ENCODE assay signal across 7 mouse cellular contexts in the genomic region with DNA sequence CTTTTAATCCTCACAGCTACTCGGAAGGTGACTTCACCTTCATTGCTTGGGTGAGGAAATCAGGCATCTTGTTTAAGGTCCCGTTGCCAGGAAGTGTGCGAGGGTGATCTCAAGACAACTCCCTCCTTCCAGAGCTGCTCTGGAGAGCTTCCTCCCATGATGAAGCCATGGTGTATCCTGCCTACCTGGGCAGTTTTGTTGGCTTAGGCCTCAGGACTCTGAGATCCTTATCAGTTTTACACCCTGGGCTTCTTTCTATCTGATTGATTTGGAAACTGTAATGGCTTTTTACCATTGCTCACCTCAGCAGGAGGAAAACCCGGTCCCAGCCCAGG. TPM values are rescaled to one million over a fixed set of nuclear protein-coding genes. Genes with fewer than 3 reads are reported as not detected.
DNase-seq lines count a peak whose midpoint lies in the region; ATAC-seq and TF ChIP-seq lines count a peak whose summit lies in the region.

No protein-coding gene starts in this region.

- no peaks in the 10 kb centered on the region for H3K27me3 ChIP-seq in spleen, adult 2 months (ENCODE audit: control insufficient read depth, insufficient read depth, low read length)
- no peaks in the 10 kb centered on the region for H3K27me3 ChIP-seq in forebrain, embryonic 13.5 days
- H3K27me3 ChIP-seq in limb, embryonic 14.5 days (ENCODE audit: control insufficient read depth, insufficient read depth, low read length): no peaks in the 10 kb centered on the region
- no peaks in the 10 kb centered on the region for H3K27me3 ChIP-seq in stomach, embryonic 15.5 days (replicated peaks)

- WGBS in spleen, adult 2 months: 29% methylated on average over 4 of the region's 4 CpGs
- WGBS in forebrain, embryonic 13.5 days: 13% methylated on average over 4 of the region's 4 CpGs
- WGBS in limb, embryonic 14.5 days: 12% methylated on average over 4 of the region's 4 CpGs
- WGBS in stomach, embryonic 15.5 days: 14% methylated on average over 4 of the region's 4 CpGs

- H3K9me3 ChIP-seq in forebrain, embryonic 13.5 days (replicated peaks): no peaks in the 10 kb centered on the region
- H3K9me3 ChIP-seq in limb, embryonic 14.5 days (ENCODE audit: control insufficient read depth, low read length): no peaks in the 10 kb centered on the region
- no peaks in the 10 kb centered on the region for H3K9me3 ChIP-seq in stomach, embryonic 15.5 days

- H3K4me1 ChIP-seq in spleen, adult 2 months (ENCODE audit: control insufficient read depth, insufficient read depth, insufficient read length): no peaks in the 10 kb centered on the region
- H3K4me1 ChIP-seq in forebrain, embryonic 13.5 days: peaks cover 15% of the 10 kb centered on the region
- H3K4me1 ChIP-seq in limb, embryonic 14.5 days (ENCODE audit: control insufficient read depth, insufficient read depth, low read length): no peaks in the 10 kb centered on the region
- H3K4me1 ChIP-seq in stomach, embryonic 15.5 days: no peaks in the 10 kb centered on the region

- H3K4me2 ChIP-seq in forebrain, embryonic 13.5 days: peak overlapping the region; percentile 48
- peak overlapping the region; percentile 45 for H3K4me2 ChIP-seq in limb, embryonic 14.5 days (replicated peaks; ENCODE audit: low read depth, low read length, severe bottlenecking)
- peak overlapping the region; percentile 47 for H3K4me2 ChIP-seq in stomach, embryonic 15.5 days

- no peaks in the 10 kb centered on the region for H3K36me3 ChIP-seq in spleen, adult 2 months (ENCODE audit: control insufficient read depth, insufficient read depth, low read length)
- no peaks in the 10 kb centered on the region for H3K36me3 ChIP-seq in forebrain, embryonic 13.5 days (ENCODE audit: poor library complexity, severe bottlenecking)
- no peaks in the 10 kb centered on the region for H3K36me3 ChIP-seq in limb, embryonic 14.5 days (ENCODE audit: control insufficient read depth, insufficient read depth, low read length)
- no peaks in the 10 kb centered on the region for H3K36me3 ChIP-seq in stomach, embryonic 15.5 days

- peak; percentile 40 for ATAC-seq in forebrain, embryonic 13.5 days
- ATAC-seq in limb, embryonic 14.5 days (ENCODE audit: low FRiP score, low read depth): 0 out of 2 replicates have a peak, but pooled peaks have one; percentile 15
- no peak for ATAC-seq in stomach, embryonic 15.5 days (ENCODE audit: insufficient read depth, low FRiP score, low read depth)

- TF ChIP-seq CTCF in spleen, adult 2 months (IDR thresholded peaks at IDR 0.05; ENCODE audit: extremely low read depth, insufficient read depth, insufficient read length, insufficient replicate concordance): no peak

- no peak overlapping the region for H3K9ac ChIP-seq in forebrain, embryonic 13.5 days
- H3K9ac ChIP-seq in limb, embryonic 14.5 days (ENCODE audit: low read depth, low read length, severe bottlenecking): no peak overlapping the region
- no peak overlapping the region for H3K9ac ChIP-seq in stomach, embryonic 15.5 days

- H3K4me3 ChIP-seq in spleen, adult 2 months (ENCODE audit: extremely low read depth, insufficient read depth, insufficient read length): peak overlapping the region; percentile 11; the same call in 1 of the 2 replicates
- peak overlapping the region; percentile 2; the same call in 1 of the 2 replicates for H3K4me3 ChIP-seq in forebrain, embryonic 13.5 days
- peak overlapping the region; percentile 21 for H3K4me3 ChIP-seq in limb, embryonic 14.5 days (replicated peaks; ENCODE audit: low read length)
- H3K4me3 ChIP-seq in stomach, embryonic 15.5 days (replicated peaks): peak overlapping the region; percentile 20; the same call in 1 of the 2 replicates

- 0 out of 2 replicates have a peak overlapping the region, but pooled peaks have one; percentile 1 for H3K27ac ChIP-seq in spleen, adult 2 months (ENCODE audit: insufficient read depth, low read length)
- H3K27ac ChIP-seq in forebrain, embryonic 13.5 days: no peak overlapping the region
- H3K27ac ChIP-seq in limb, embryonic 14.5 days (replicated peaks; ENCODE audit: low read depth, low read length): no peak overlapping the region
- no peak overlapping the region for H3K27ac ChIP-seq in stomach, embryonic 15.5 days

- DNase-seq in spleen, adult 2 months (ENCODE audit: low read depth in 1 of 2, low spot score in 2 of 2): no peak
- no peak for DNase-seq in spleen, postnatal 4 days (ENCODE audit: low spot score in 2 of 2)
- DNase-seq in limb, embryonic 14.5 days (ENCODE audit: low spot score): no peak
- DNase-seq in cerebellum, postnatal 10 days: no peak
- DNase-seq in frontal cortex, adult 2 months (ENCODE audit: extremely low spot score in 1 of 2, low spot score in 1 of 2): no peak

- no peak for TF ChIP-seq POLR2A in spleen, adult 2 months (IDR thresholded peaks at IDR 0.05; ENCODE audit: low read depth, low read length)
- no peak for TF ChIP-seq POLR2A in limb, embryonic 14.5 days (IDR thresholded peaks at IDR 0.05; ENCODE audit: borderline replicate concordance, extremely low read depth, insufficient read depth, insufficient read length)

RNA-seq across cellular contexts. Expression of gene Gm47985, which starts 4.4 kb away (rescaled TPM):
- 0.07 and 0.20 TPM in 2 replicates for polyA plus RNA-seq in spleen, adult 2 months (2012; rRNA removed)
- polyA plus RNA-seq in forebrain, embryonic 13.5 days (2015; fragmentation: Nextera tagmentation; extraction: Ambion mirVana): 0.14 and 0.25 TPM in 2 replicates
- 0.08 and 0.15 TPM in 2 replicates for polyA plus RNA-seq in limb, embryonic 14.5 days (2012; rRNA removed)
- polyA plus RNA-seq in limb, embryonic 14.5 days (2014; fragmentation: Nextera tagmentation; extraction: Ambion mirVana): not detected in 2 replicates
- polyA plus RNA-seq in stomach, embryonic 15.5 days (2015; fragmentation: Nextera tagmentation; extraction: Ambion mirVana): 0.13 and 0.17 TPM in 2 replicates
- not detected in 2 replicates for polyA plus RNA-seq in frontal cortex, adult 2 months (2012; rRNA removed)

RNA-seq across cellular contexts. Expression of gene Gm8947, which starts 14.3 kb away (rescaled TPM):
- 0.14 and 0.40 TPM in 2 replicates for polyA plus RNA-seq in spleen, adult 2 months (2012; rRNA removed)
- polyA plus RNA-seq in forebrain, embryonic 13.5 days (2015; fragmentation: Nextera tagmentation; extraction: Ambion mirVana): not detected in 2 replicates
- polyA plus RNA-seq in limb, embryonic 14.5 days (2012; rRNA removed): 0.06 and 0.08 TPM in 2 replicates
- 0.23 TPM in 1 of 2 replicates, not detected in the other for polyA plus RNA-seq in limb, embryonic 14.5 days (2014; fragmentation: Nextera tagmentation; extraction: Ambion mirVana)
- polyA plus RNA-seq in stomach, embryonic 15.5 days (2015; fragmentation: Nextera tagmentation; extraction: Ambion mirVana): 0.19 TPM in 1 of 2 replicates, not detected in the other
- not detected in 2 replicates for polyA plus RNA-seq in frontal cortex, adult 2 months (2012; rRNA removed)

RNA-seq across cellular contexts. Expression of gene Gm47995, which starts 20.3 kb away (rescaled TPM):
- 0.11 and 0.33 TPM in 2 replicates for polyA plus RNA-seq in spleen, adult 2 months (2012; rRNA removed)
- not detected in 2 replicates for polyA plus RNA-seq in forebrain, embryonic 13.5 days (2015; fragmentation: Nextera tagmentation; extraction: Ambion mirVana)
- polyA plus RNA-seq in limb, embryonic 14.5 days (2012; rRNA removed): 0.06 TPM in 1 of 2 replicates, not detected in the other
- polyA plus RNA-seq in limb, embryonic 14.5 days (2014; fragmentation: Nextera tagmentation; extraction: Ambion mirVana): not detected in 2 replicates
- 0.19 and 0.21 TPM in 2 replicates for polyA plus RNA-seq in stomach, embryonic 15.5 days (2015; fragmentation: Nextera tagmentation; extraction: Ambion mirVana)
- not detected in 2 replicates for polyA plus RNA-seq in frontal cortex, adult 2 months (2012; rRNA removed)

RNA-seq across cellular contexts. Expression of gene 3110040M04Rik, which starts 26.0 kb away (rescaled TPM):
- polyA plus RNA-seq in spleen, adult 2 months (2012; rRNA removed): 0.23 TPM in 1 of 2 replicates, not detected in the other
- polyA plus RNA-seq in forebrain, embryonic 13.5 days (2015; fragmentation: Nextera tagmentation; extraction: Ambion mirVana): not detected in 2 replicates
- polyA plus RNA-seq in limb, embryonic 14.5 days (2012; rRNA removed): not detected in 2 replicates
- not detected in 2 replicates for polyA plus RNA-seq in limb, embryonic 14.5 days (2014; fragmentation: Nextera tagmentation; extraction: Ambion mirVana)
- polyA plus RNA-seq in stomach, embryonic 15.5 days (2015; fragmentation: Nextera tagmentation; extraction: Ambion mirVana): 0.33 TPM in 1 of 2 replicates, not detected in the other
- not detected in 2 replicates for polyA plus RNA-seq in frontal cortex, adult 2 months (2012; rRNA removed)

RNA-seq across cellular contexts. Expression of gene Gm47996, which starts 32.0 kb away (rescaled TPM):
- polyA plus RNA-seq in spleen, adult 2 months (2012; rRNA removed): 0.61 TPM in 1 of 2 replicates, not detected in the other
- polyA plus RNA-seq in forebrain, embryonic 13.5 days (2015; fragmentation: Nextera tagmentation; extraction: Ambion mirVana): not detected in 2 replicates
- 0.06 TPM in 1 of 2 replicates, not detected in the other for polyA plus RNA-seq in limb, embryonic 14.5 days (2012; rRNA removed)
- not detected in 2 replicates for polyA plus RNA-seq in limb, embryonic 14.5 days (2014; fragmentation: Nextera tagmentation; extraction: Ambion mirVana)
- not detected in 2 replicates for polyA plus RNA-seq in stomach, embryonic 15.5 days (2015; fragmentation: Nextera tagmentation; extraction: Ambion mirVana)
- polyA plus RNA-seq in frontal cortex, adult 2 months (2012; rRNA removed): not detected in 2 replicates
